Mouse (Mus musculus): Measurements from ENCODE around the gene Rnf135. TPM values are rescaled to one million over a fixed set of nuclear protein-coding genes. Genes with fewer than 3 reads are reported as not detected.
"Not testable (repeated sequence)": the region's sequence is repeated elsewhere in the genome, so short reads cannot be mapped to it uniquely, and the experiment has no call there.

Rnf135 gene
- polyA plus RNA-seq, 1 experiment from 2014 or later = 2.9 TPM

DNA sequence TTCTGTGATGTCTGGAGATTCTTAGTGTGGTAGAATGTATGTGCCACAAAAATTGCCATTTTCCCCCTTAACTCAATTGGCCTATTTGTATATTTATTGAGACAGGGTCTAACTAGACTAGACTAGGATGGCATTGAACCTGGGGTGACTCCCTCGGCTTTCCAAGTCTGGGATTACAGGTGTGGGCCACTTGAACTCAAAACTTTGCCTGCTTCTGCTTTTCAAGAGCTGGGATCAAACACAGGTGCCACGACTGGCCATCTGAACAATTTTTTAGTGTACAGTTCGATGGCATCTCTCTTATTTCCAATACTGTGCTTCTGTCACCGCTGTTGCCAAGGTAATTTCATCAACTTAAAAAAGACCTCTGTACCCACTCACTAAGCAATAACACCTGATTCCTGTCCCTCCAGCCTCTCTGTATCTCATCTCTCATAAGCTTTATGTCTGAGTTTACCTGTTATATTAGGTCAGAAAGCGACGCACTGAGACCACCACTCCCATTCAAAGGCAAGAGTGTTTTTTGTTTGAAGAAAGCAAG is 950 bp downstream of the Rnf135 start:
- no peak overlapping the region for H3K4me3 ChIP-seq (ENCODE audit: low read depth, low read length)

DNA sequence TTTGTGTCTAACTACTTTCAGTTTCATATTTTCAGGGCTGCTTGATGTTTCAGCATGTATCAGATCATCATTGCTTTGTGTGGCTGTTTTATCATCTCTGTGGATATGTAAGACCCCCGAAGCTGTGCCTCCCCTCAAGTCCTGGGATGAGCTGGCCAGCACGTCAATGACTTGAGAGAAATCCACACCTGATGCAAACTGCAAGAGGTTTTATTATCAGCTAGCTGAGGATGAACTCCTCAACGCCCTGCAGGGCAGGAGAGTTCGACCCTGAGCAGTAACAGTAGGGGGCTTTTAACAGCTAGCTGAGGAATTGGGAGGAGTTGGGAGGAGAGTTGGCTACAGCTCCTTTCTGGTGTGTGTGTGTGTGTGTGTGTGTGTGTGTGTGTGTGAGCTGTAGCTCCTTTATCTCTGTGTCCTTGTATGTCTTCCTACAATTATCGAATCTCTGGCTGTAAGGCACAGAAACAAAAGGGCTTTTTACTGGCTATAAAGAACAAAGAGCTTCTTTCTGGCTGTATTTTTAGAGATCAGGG is 1.9 kb downstream of the Rnf135 start:
- 61% methylated on average over 5 of the region's 5 CpGs for WGBS
- not testable (repeated sequence) for H3K9ac ChIP-seq (ENCODE audit: low read length); H3K4me2 ChIP-seq (ENCODE audit: low read depth); H3K27ac ChIP-seq (ENCODE audit: low read depth, low read length); ATAC-seq (ENCODE audit: insufficient read depth, low FRiP score, low TSS enrichment); H3K9me3 ChIP-seq (ENCODE audit: control insufficient read depth, low read length); H3K4me3 ChIP-seq (ENCODE audit: low read depth, low read length); DNase-seq (ENCODE audit: low spot score); H3K27me3 ChIP-seq (ENCODE audit: control insufficient read depth, insufficient read depth, low read length); H3K36me3 ChIP-seq (ENCODE audit: control insufficient read depth, insufficient read depth, low read length); H3K4me1 ChIP-seq (ENCODE audit: control insufficient read depth, insufficient read depth, low read length)

More for the DNA sequence above, 950 bp downstream of the Rnf135 start:
- DNase-seq (ENCODE audit: low spot score) = no peak
- no peaks in the 10 kb centered on the region for H3K9me3 ChIP-seq (ENCODE audit: control insufficient read depth, low read length)
- H3K9ac ChIP-seq (ENCODE audit: low read length) = no peak overlapping the region
- no peak overlapping the region for H3K4me2 ChIP-seq (ENCODE audit: low read depth)
- no peak overlapping the region for H3K27ac ChIP-seq (ENCODE audit: low read depth, low read length)
- WGBS = 94% methylated on average over 6 of the region's 6 CpGs
- H3K4me1 ChIP-seq (ENCODE audit: control insufficient read depth, insufficient read depth, low read length) = no peaks in the 10 kb centered on the region
- no peak for ATAC-seq (ENCODE audit: insufficient read depth, low FRiP score, low TSS enrichment)
- H3K36me3 ChIP-seq (ENCODE audit: control insufficient read depth, insufficient read depth, low read length) = no peaks in the 10 kb centered on the region
- no peaks in the 10 kb centered on the region for H3K27me3 ChIP-seq (ENCODE audit: control insufficient read depth, insufficient read depth, low read length)

DNA sequence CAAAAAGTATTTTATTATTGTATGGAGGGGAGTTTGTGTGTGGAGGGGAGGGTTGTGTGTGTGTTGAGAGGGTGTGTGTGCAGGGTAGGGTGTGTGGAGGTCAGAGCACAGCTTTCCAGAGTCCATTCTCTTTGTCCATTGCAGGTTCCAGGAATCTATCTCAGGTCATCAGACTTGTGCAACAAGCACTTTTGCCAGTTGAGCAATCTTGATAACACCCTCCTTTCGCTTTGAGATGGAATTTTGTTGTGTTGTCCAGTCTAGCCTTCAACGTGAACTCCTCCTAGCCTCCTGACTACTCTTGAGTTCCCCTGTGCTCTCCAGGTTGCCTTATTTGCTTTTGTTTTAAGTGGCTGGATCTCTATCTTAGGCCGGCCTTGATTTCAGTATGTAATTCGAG is 6.6 kb downstream of the Rnf135 start:
- Histone ChIP-seq H3K9ac (ENCODE audit: low read length) (no peak overlapping the region; the same call in 1 of the 2 replicates), H3K27ac (ENCODE audit: low read depth, low read length) (no peak overlapping the region), H3K9me3 (ENCODE audit: control insufficient read depth, low read length) (no peaks in the 10 kb centered on the region), H3K4me2 (ENCODE audit: low read depth) (no peak overlapping the region), H3K4me1 (ENCODE audit: control insufficient read depth, insufficient read depth, low read length) (no peaks in the 10 kb centered on the region), H3K36me3 (ENCODE audit: control insufficient read depth, insufficient read depth, low read length) (no peaks in the 10 kb centered on the region), H3K27me3 (ENCODE audit: control insufficient read depth, insufficient read depth, low read length) (no peaks in the 10 kb centered on the region), H3K4me3 (ENCODE audit: low read depth, low read length) (no peak overlapping the region)
- DNase-seq (ENCODE audit: low spot score) = no peak
- no peak for ATAC-seq (ENCODE audit: insufficient read depth, low FRiP score, low TSS enrichment)
- 71% methylated on average over 4 of the region's 4 CpGs for WGBS

DNA sequence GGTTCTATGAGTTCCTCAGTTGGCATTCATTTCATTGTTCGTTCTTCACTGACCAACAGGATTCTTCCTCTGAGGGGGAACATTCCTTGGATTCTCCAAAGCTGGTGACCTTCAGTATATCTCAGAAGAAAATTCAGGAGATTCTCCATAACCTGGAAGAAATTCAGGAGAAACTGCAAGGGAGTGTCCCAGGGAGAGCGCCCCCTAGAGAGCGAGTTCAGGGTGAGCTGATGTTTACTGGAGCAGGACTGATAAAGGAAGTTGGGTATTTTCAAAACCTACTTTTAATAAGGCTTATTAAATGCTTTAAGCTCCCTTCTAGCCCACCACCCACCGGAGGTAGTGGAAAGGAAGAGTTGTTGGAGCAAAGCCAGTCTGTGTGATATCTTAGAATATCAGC is 10.2 kb downstream of the Rnf135 start:
- no peak for DNase-seq (ENCODE audit: low spot score)
- Histone ChIP-seq H3K4me3 (ENCODE audit: low read depth, low read length) (no peak overlapping the region), H3K4me1 (ENCODE audit: control insufficient read depth, insufficient read depth, low read length) (no peaks in the 10 kb centered on the region), H3K9ac (ENCODE audit: low read length) (no peak overlapping the region), H3K4me2 (ENCODE audit: low read depth) (no peak overlapping the region), H3K27me3 (ENCODE audit: control insufficient read depth, insufficient read depth, low read length) (no peaks in the 10 kb centered on the region), H3K9me3 (ENCODE audit: control insufficient read depth, low read length) (no peaks in the 10 kb centered on the region), H3K36me3 (ENCODE audit: control insufficient read depth, insufficient read depth, low read length) (no peaks in the 10 kb centered on the region), H3K27ac (ENCODE audit: low read depth, low read length) (no peak overlapping the region)
- WGBS = 68% methylated on average over 4 of the region's 4 CpGs
- ATAC-seq (ENCODE audit: insufficient read depth, low FRiP score, low TSS enrichment) = no peak

DNA sequence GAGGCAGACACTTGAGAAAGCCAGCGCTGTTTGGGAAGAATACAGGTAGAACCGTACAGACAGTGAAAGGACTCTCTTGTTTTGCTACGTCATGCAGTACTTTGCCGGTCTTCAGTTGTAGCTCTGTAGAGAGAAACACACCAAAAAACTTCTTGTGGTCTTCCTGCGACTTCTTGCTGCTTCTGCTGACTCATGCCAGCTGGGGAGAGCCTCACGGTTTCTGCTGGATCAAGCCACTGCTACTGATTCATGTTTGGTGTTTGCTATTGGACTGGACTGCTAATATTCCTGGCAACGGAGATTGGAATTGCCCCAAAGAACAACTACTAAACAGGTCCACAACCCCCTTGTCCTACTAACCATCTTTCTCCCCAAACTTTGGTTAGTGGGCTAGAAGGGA is 12.7 kb downstream of the Rnf135 start:
- ATAC-seq (ENCODE audit: insufficient read depth, low FRiP score, low TSS enrichment) = no peak
- H3K4me1 ChIP-seq (ENCODE audit: control insufficient read depth, insufficient read depth, low read length) = no peaks in the 10 kb centered on the region
- WGBS = 83% methylated on average over 7 of the region's 7 CpGs
- H3K4me2 ChIP-seq (ENCODE audit: low read depth) = no peak overlapping the region
- no peak overlapping the region for H3K27ac ChIP-seq (ENCODE audit: low read depth, low read length)
- no peak overlapping the region for H3K9ac ChIP-seq (ENCODE audit: low read length)
- H3K4me3 ChIP-seq (ENCODE audit: low read depth, low read length) = no peak overlapping the region
- DNase-seq (ENCODE audit: low spot score) = no peak
- H3K27me3 ChIP-seq (ENCODE audit: control insufficient read depth, insufficient read depth, low read length) = no peaks in the 10 kb centered on the region
- H3K9me3 ChIP-seq (ENCODE audit: control insufficient read depth, low read length) = no peaks in the 10 kb centered on the region
- H3K36me3 ChIP-seq (ENCODE audit: control insufficient read depth, insufficient read depth, low read length) = no peaks in the 10 kb centered on the region

DNA sequence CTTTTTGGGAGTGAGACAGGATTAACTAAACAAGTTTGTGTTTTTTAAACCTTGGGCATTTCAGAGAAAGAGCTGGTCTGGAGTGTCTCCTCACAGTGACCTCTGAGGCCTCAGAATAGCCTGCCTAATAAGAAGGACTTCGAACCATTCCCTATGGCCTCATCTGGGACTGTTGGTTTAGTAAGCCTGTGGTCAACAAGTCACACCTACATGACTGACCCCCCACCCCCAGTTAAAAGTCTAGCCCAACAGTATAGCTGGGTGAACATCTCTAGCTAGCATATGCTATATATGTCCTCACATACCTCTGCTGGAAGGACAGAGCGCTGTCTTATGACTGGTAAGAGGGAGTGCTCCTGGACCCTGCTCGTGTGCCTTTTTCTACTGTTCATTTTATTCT is 15.7 kb downstream of the Rnf135 start:
- Histone ChIP-seq H3K4me2 (ENCODE audit: low read depth) (no peak overlapping the region), H3K9me3 (ENCODE audit: control insufficient read depth, low read length) (no peaks in the 10 kb centered on the region), H3K4me3 (ENCODE audit: low read depth, low read length) (no peak overlapping the region), H3K36me3 (ENCODE audit: control insufficient read depth, insufficient read depth, low read length) (no peaks in the 10 kb centered on the region), H3K27me3 (ENCODE audit: control insufficient read depth, insufficient read depth, low read length) (no peaks in the 10 kb centered on the region), H3K27ac (ENCODE audit: low read depth, low read length) (no peak overlapping the region), H3K9ac (ENCODE audit: low read length) (no peak overlapping the region), H3K4me1 (ENCODE audit: control insufficient read depth, insufficient read depth, low read length) (no peaks in the 10 kb centered on the region)
- DNase-seq (ENCODE audit: low spot score) (no peak), ATAC-seq (ENCODE audit: insufficient read depth, low FRiP score, low TSS enrichment) (no peak)
- 88% methylated on average over 3 of the region's 3 CpGs for WGBS

DNA sequence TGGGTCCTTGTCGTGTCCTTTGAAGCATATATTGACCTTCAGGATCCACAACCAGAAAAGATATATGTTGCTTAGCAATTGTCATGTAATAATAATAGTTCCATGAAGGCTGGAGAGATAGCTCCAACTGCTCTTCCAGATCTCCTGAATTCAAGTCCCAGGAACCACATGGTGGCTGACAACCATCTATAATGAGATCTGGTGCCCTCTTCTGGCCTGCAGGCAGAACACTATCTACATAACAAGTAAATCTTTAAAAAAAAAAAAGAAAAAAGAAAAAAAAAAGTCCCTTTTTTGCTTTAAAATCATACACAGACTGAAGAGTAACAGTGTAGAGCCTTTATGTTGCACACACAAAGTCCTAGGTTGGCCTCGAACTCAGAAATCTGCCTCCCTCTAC is 16.1 kb downstream of the Rnf135 start:
- no peak overlapping the region for H3K4me3 ChIP-seq (ENCODE audit: low read depth, low read length)
- no peak for ATAC-seq (ENCODE audit: insufficient read depth, low FRiP score, low TSS enrichment)
- no peaks in the 10 kb centered on the region for H3K27me3 ChIP-seq (ENCODE audit: control insufficient read depth, insufficient read depth, low read length)
- H3K36me3 ChIP-seq (ENCODE audit: control insufficient read depth, insufficient read depth, low read length) = no peaks in the 10 kb centered on the region
- H3K27ac ChIP-seq (ENCODE audit: low read depth, low read length) = no peak overlapping the region
- H3K4me1 ChIP-seq (ENCODE audit: control insufficient read depth, insufficient read depth, low read length) = no peaks in the 10 kb centered on the region
- no peaks in the 10 kb centered on the region for H3K9me3 ChIP-seq (ENCODE audit: control insufficient read depth, low read length)
- no peak overlapping the region for H3K9ac ChIP-seq (ENCODE audit: low read length)
- DNase-seq (ENCODE audit: low spot score) = no peak
- WGBS = 98% methylated on average over 2 of the region's 2 CpGs
- H3K4me2 ChIP-seq (ENCODE audit: low read depth) = no peak overlapping the region

DNA sequence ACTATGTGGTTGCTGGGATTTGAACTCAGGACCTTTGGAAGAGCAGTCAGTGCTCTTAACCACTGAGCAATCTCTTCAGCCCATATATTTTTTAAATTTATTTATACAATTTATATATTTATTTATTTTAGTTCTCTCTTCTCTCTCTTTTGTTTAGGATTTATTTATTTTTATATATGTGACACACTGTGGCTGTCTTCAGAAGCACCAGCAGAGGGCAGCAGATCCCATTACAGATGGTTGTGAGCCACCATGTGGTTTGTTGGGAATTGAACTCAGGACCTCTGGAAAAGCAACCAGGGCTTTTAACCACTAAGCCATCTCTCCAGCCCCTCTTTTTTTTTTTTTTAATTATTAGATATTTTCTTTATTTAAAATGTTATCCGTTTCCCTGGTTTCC is 16.7 kb downstream of the Rnf135 start:
- no peaks in the 10 kb centered on the region for H3K27me3 ChIP-seq (ENCODE audit: control insufficient read depth, insufficient read depth, low read length)
- no peak overlapping the region for H3K27ac ChIP-seq (ENCODE audit: low read depth, low read length)
- no peaks in the 10 kb centered on the region for H3K36me3 ChIP-seq (ENCODE audit: control insufficient read depth, insufficient read depth, low read length)
- 67% methylated on average over 1 of the region's 1 CpGs for WGBS
- no peaks in the 10 kb centered on the region for H3K4me1 ChIP-seq (ENCODE audit: control insufficient read depth, insufficient read depth, low read length)
- no peak for DNase-seq (ENCODE audit: low spot score)
- H3K9me3 ChIP-seq (ENCODE audit: control insufficient read depth, low read length) = no peaks in the 10 kb centered on the region
- H3K4me3 ChIP-seq (ENCODE audit: low read depth, low read length) = no peak overlapping the region
- no peak overlapping the region for H3K9ac ChIP-seq (ENCODE audit: low read length)
- no peak overlapping the region for H3K4me2 ChIP-seq (ENCODE audit: low read depth)
- no peak for ATAC-seq (ENCODE audit: insufficient read depth, low FRiP score, low TSS enrichment)

DNA sequence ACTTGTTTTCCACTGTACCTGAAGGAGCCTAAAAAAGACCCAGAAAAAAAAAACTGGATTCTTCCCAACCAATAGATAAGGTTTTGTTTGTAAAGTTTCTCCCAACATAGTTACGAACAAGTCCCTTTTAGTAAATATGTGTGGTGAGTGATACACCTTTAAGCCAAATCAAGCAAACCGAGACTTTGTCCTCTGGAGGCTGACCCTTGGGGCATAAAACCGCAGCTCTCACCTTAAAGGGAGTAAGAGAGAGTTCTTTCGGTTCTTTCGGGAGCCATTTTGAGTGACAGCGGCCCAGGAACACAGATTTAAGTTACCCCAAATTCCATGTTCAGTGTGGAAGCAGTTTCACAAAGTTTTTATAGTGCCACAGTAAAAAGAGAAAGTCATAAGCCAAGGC is 18.6 kb downstream of the Rnf135 start:
- Histone ChIP-seq H3K9ac (ENCODE audit: low read length) (no peak overlapping the region), H3K4me1 (ENCODE audit: control insufficient read depth, insufficient read depth, low read length) (no peaks in the 10 kb centered on the region), H3K4me2 (ENCODE audit: low read depth) (no peak overlapping the region), H3K27ac (ENCODE audit: low read depth, low read length) (no peak overlapping the region), H3K4me3 (ENCODE audit: low read depth, low read length) (no peak overlapping the region), H3K27me3 (ENCODE audit: control insufficient read depth, insufficient read depth, low read length) (no peaks in the 10 kb centered on the region), H3K36me3 (ENCODE audit: control insufficient read depth, insufficient read depth, low read length) (no peaks in the 10 kb centered on the region), H3K9me3 (ENCODE audit: control insufficient read depth, low read length) (no peaks in the 10 kb centered on the region)
- DNase-seq (ENCODE audit: low spot score) (no peak), ATAC-seq (ENCODE audit: insufficient read depth, low FRiP score, low TSS enrichment) (no peak)
- 82% methylated on average over 6 of the region's 6 CpGs for WGBS
